Mouse (Mus musculus) adrenal gland, adult 10 weeks (tissue): ENCODE measurements around the gene Ap1s3. TPM values are rescaled to one million over a fixed set of nuclear protein-coding genes. Genes with fewer than 3 reads are reported as not detected.

Experiments
- polyA plus RNA-seq: library from polyadenylated mRNA; stranded (reverse); fragments of 350-450 nt; fragmentation: Illumina TruSeq; extraction: RNeasy Lipid Tissue Mini Kit (QIAGEN cat#74804); gene quantifications from one replicate; pipeline ENCODE4 v1.2.3, GENCODE M21; 2014; ENCODE audit warnings: low read depth, low replicate concordance

Gene Ap1s3
- 1.9 TPM for polyA plus RNA-seq

DNA sequence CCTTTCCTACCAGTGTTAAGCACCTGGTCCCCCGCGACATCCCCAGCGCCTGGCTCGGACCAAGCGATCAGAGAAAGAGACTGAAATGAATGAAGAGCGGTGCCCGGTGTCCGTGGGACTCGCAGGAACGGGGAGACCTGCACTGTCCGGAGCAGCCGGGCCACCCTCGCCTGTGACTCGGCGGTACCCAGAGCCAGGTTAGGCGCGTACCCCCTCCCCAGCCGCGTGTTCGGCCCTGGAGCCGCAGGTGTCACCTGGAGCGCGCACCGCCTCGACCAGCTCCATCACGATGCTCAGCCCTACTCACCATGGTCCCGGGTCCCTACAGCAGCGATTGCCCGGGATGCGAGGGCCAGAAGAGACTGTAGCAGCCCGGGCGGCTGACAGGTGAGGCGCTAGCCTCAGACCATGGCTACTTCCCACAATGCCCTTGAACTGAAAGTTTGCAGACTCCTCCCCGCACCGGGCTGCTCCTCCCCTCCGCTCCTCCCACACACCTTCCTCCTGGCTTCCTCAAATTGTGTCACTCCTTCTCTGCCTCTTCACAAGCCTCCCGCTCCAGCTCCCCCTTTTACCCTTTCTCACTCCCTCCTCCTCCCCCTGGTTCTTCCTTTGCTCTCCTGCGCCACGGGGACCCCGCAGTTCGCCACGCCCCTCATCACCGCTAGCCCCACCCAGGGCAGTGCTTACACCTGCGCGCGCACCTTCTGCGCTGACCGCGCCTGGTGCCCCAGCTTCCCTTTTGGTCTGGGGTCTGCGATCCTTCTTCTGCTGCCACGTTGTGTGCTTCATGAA lies at the start of gene Ap1s3:
Gene Ap1s3, minus strand, starts transcription at position 430 of the 795 bp plus-strand sequence.

Other genes starting within 250 kb of the Ap1s3 start
- 2,284 TPM for gene Scg2, start 231.9 kb downstream of the Ap1s3 start, polyA plus RNA-seq
- gene Mrpl44, start 104.0 kb upstream of the Ap1s3 start, polyA plus RNA-seq = 25.2 TPM
- 21.9 TPM for gene Wdfy1, start 104.2 kb upstream of the Ap1s3 start, polyA plus RNA-seq
- 8.9 TPM for gene Serpine2, start 189.2 kb upstream of the Ap1s3 start, polyA plus RNA-seq